Comparison of ENCODE assay signal across 13 mouse cellular contexts in the genomic region with DNA sequence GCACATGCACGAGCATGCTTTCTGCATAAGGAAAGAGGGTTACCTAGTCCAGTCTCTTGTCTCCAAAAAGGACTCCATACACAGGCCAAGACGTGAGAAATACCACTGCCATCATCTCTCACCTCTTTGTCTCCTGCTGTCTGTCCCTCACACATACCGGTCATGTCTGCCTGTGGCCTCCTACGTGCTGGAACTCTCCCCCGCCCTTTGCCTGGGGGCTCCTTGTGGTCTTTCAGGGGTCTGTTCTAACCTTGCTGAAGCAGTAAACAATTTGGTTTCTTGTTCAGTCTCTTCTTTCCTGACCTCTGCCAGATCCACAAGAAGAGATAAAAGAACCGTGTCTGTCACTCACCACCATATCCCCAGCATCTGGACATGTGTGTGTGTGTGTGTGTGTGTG.
DNase-seq lines count a peak whose midpoint lies in the region; ATAC-seq and TF ChIP-seq lines count a peak whose summit lies in the region.
"Had no signal": no experiment of that assay in that cellular context is flagged by ENCODE, and none has a peak within 500 bp of the region (broad histone marks: within the 10 kb centered on the region; RNA-seq: fewer than 3 reads in every experiment).

No protein-coding gene starts in this region.

- H3K27me3 ChIP-seq in forebrain, embryonic 10.5 days (ENCODE audit: poor library complexity, severe bottlenecking): peaks cover 15% of the 10 kb centered on the region; the same call in 1 of the 2 replicates
- H3K27me3 ChIP-seq in forebrain, embryonic 15.5 days: no peaks in the 10 kb centered on the region
- no peaks in the 10 kb centered on the region for H3K27me3 ChIP-seq in embryonic facial prominence, embryonic 14.5 days (replicated peaks; ENCODE audit: control insufficient read depth, insufficient read depth, low read length)
- H3K27me3 ChIP-seq in limb, embryonic 15.5 days: no peaks in the 10 kb centered on the region
- H3K27me3 ChIP-seq: midbrain, embryonic 12.5 days; neural tube, embryonic 13.5 days had no signal

- H3K36me3 ChIP-seq in forebrain, embryonic 10.5 days (replicated peaks): no peaks in the 10 kb centered on the region
- H3K36me3 ChIP-seq in forebrain, embryonic 15.5 days: no peaks in the 10 kb centered on the region
- H3K36me3 ChIP-seq in embryonic facial prominence, embryonic 14.5 days (ENCODE audit: control insufficient read depth, insufficient read depth, low read length): no peaks in the 10 kb centered on the region
- no peaks in the 10 kb centered on the region for H3K36me3 ChIP-seq in limb, embryonic 15.5 days
- H3K36me3 ChIP-seq: midbrain, embryonic 12.5 days; neural tube, embryonic 13.5 days had no signal

- H3K4me3 ChIP-seq in forebrain, embryonic 10.5 days: no peak overlapping the region
- H3K4me3 ChIP-seq in forebrain, embryonic 15.5 days: no peak overlapping the region
- H3K4me3 ChIP-seq in left cerebral cortex, adult 2 months: no peak overlapping the region
- H3K4me3 ChIP-seq in embryonic facial prominence, embryonic 14.5 days (ENCODE audit: low read depth, low read length): no peak overlapping the region
- no peak overlapping the region for H3K4me3 ChIP-seq in limb, embryonic 15.5 days
- H3K4me3 ChIP-seq: midbrain, embryonic 12.5 days; neural tube, embryonic 13.5 days had no signal

- no peak overlapping the region for H3K9ac ChIP-seq in forebrain, embryonic 15.5 days (replicated peaks)
- no peak overlapping the region for H3K9ac ChIP-seq in embryonic facial prominence, embryonic 14.5 days (ENCODE audit: low read depth, low read length)
- no peak overlapping the region for H3K9ac ChIP-seq in limb, embryonic 15.5 days
- H3K9ac ChIP-seq: midbrain, embryonic 12.5 days; neural tube, embryonic 13.5 days had no signal

- H3K27ac ChIP-seq in forebrain, embryonic 10.5 days: peak overlapping the region; percentile 62
- H3K27ac ChIP-seq in forebrain, embryonic 15.5 days (replicated peaks): no peak overlapping the region
- H3K27ac ChIP-seq in left cerebral cortex, adult 2 months: peak overlapping the region; percentile 74
- peak overlapping the region; percentile 52; the same call in 1 of the 2 replicates for H3K27ac ChIP-seq in embryonic facial prominence, embryonic 14.5 days (replicated peaks; ENCODE audit: low read depth, low read length)
- peak overlapping the region; percentile 33; the same call in 1 of the 2 replicates for H3K27ac ChIP-seq in limb, embryonic 15.5 days
- H3K27ac ChIP-seq: midbrain, embryonic 12.5 days; neural tube, embryonic 13.5 days had no signal

- intact Hi-C loops in left cerebral cortex, adult 2 months (cut with DNase I): no loop called here

- WGBS in forebrain, embryonic 10.5 days: 72% methylated on average over 6 of the region's 6 CpGs
- 70% methylated on average over 6 of the region's 6 CpGs for WGBS in forebrain, embryonic 15.5 days
- WGBS in embryonic facial prominence, embryonic 14.5 days: 46% methylated on average over 6 of the region's 6 CpGs
- WGBS in limb, embryonic 15.5 days: 30% methylated on average over 6 of the region's 6 CpGs

- ATAC-seq in forebrain, embryonic 15.5 days (replicated peaks): no peak
- ATAC-seq in embryonic facial prominence, embryonic 14.5 days (ENCODE audit: low read depth): no peak
- no peak for ATAC-seq in limb, embryonic 15.5 days (ENCODE audit: insufficient number of reproducible peaks, low FRiP score, low TSS enrichment, low read depth)

- no peaks in the 10 kb centered on the region for H3K9me3 ChIP-seq in forebrain, embryonic 10.5 days
- H3K9me3 ChIP-seq in forebrain, embryonic 15.5 days: no peaks in the 10 kb centered on the region
- no peaks in the 10 kb centered on the region for H3K9me3 ChIP-seq in embryonic facial prominence, embryonic 14.5 days (ENCODE audit: control insufficient read depth, low read length)
- H3K9me3 ChIP-seq in limb, embryonic 15.5 days: no peaks in the 10 kb centered on the region
- H3K9me3 ChIP-seq: midbrain, embryonic 12.5 days; neural tube, embryonic 13.5 days had no signal

- H3K4me1 ChIP-seq in forebrain, embryonic 10.5 days: peaks cover 51% of the 10 kb centered on the region
- H3K4me1 ChIP-seq in forebrain, embryonic 15.5 days: peaks cover 10% of the 10 kb centered on the region
- peaks cover 31% of the 10 kb centered on the region for H3K4me1 ChIP-seq in embryonic facial prominence, embryonic 14.5 days (ENCODE audit: control insufficient read depth, insufficient read depth, low read length)
- peaks cover 26% of the 10 kb centered on the region for H3K4me1 ChIP-seq in limb, embryonic 15.5 days

- no peak for DNase-seq in forebrain, embryonic 10.5 days (ENCODE audit: extremely low spot score, low spot score)
- no peak for DNase-seq in left cerebral cortex, adult 2 months (ENCODE audit: extremely low spot score in 1 of 2, low spot score in 2 of 2)
- no peak for DNase-seq in left cerebral cortex, adult 8-10 months (ENCODE audit: low spot score in 2 of 2)
- DNase-seq in embryonic facial prominence, embryonic 14.5 days (ENCODE audit: low spot score): no peak
- DNase-seq in embryo, embryonic 11 days: no peak
- DNase-seq in right cerebral cortex, postnatal 4 days: no peak
- DNase-seq: cerebellum, postnatal 14 days; kidney, adult 11 months; layer of hippocampus, adult 9-11 months had no signal

- no peak overlapping the region for H3K4me2 ChIP-seq in forebrain, embryonic 15.5 days (replicated peaks)
- H3K4me2 ChIP-seq in embryonic facial prominence, embryonic 14.5 days (ENCODE audit: low read depth, low read length): no peak overlapping the region
- no peak overlapping the region for H3K4me2 ChIP-seq in limb, embryonic 15.5 days
- H3K4me2 ChIP-seq: midbrain, embryonic 12.5 days; neural tube, embryonic 13.5 days had no signal

- no peak for TF ChIP-seq CTCF in left cerebral cortex, adult 2 months (IDR thresholded peaks at IDR 0.05)
